Mouse (Mus musculus) hindbrain, embryonic 16.5 days (tissue): Measurements from ENCODE around the gene Pnmal1. TPM values are rescaled to one million over a fixed set of nuclear protein-coding genes. Genes with fewer than 3 reads are reported as not detected.
"Not testable (repeated sequence)": the region's sequence is repeated elsewhere in the genome, so short reads cannot be mapped to it uniquely, and the experiment has no call there.

Source experiments
- ATAC-seq: fragments of 200-750 bp; cut with Nextera tagmentation; 2 replicates; pipeline ENCODE4 v1.8.0; 2017; ENCODE audit warnings: moderate TSS enrichment, moderate library complexity
- H3K27ac ChIP-seq: fragments of 300-500 bp; sonication (generic); 2 replicates; pipeline ENCODE4 v1.5.1; 2014; ENCODE audit warnings: low read depth, mild to moderate bottlenecking, control low read depth, low read length, moderate library complexity
- H3K27me3 ChIP-seq: fragments of 300-500 bp; sonication (generic); replicated peaks from 2 replicates; pipeline ENCODE4 v1.6.1; 2014; ENCODE audit warnings: low read length; ENCODE audit not compliant: control insufficient read depth, insufficient read depth
- H3K36me3 ChIP-seq: fragments of 300-500 bp; sonication (generic); 2 replicates; pipeline ENCODE4 v1.6.1; 2014; ENCODE audit warnings: mild to moderate bottlenecking, low read length, moderate library complexity, mixed read lengths; ENCODE audit not compliant: control insufficient read depth, insufficient read depth
- H3K4me1 ChIP-seq: fragments of 300-500 bp; sonication (generic); 2 replicates; pipeline ENCODE4 v1.6.1; 2014; ENCODE audit warnings: low read depth, low read length; ENCODE audit not compliant: control insufficient read depth, insufficient read depth
- H3K4me2 ChIP-seq: fragments of 300-500 bp; sonication (generic); 2 replicates; pipeline ENCODE4 v1.6.1; 2014; ENCODE audit warnings: mild to moderate bottlenecking, low read length, control low read depth, moderate library complexity
- H3K4me3 ChIP-seq: fragments of 300-500 bp; sonication (generic); 2 replicates; pipeline ENCODE4 v1.5.1; 2014; ENCODE audit warnings: mild to moderate bottlenecking, low read length, control low read depth, moderate library complexity
- H3K9ac ChIP-seq: fragments of 300-500 bp; sonication (generic); 2 replicates; pipeline ENCODE4 v1.6.1; 2014; ENCODE audit warnings: low read depth, mild to moderate bottlenecking, control low read depth, low read length, moderate library complexity
- H3K9me3 ChIP-seq: fragments of 300-500 bp; sonication (generic); 2 replicates; pipeline ENCODE4 v1.6.1; 2014; ENCODE audit warnings: mild to moderate bottlenecking, low read length, moderate library complexity; ENCODE audit not compliant: control insufficient read depth
- WGBS: fragments of 180-500 bp; shearing (Covaris S2); extraction: QIAGEN DNeasy Blood & Tissue Kit; methylation state at CpG from one replicate; pipeline ENCODE4 v1.1.7; 2014; 5-methylcytosine and 5-hydroxymethylcytosine counted together
- polyA plus RNA-seq: library from polyadenylated mRNA; unstranded; fragments of >200 nt; fragmentation: Nextera tagmentation; extraction: Ambion mirVana; gene quantifications from 2 replicates; pipeline ENCODE4 v1.2.1, GENCODE M21; 2015

Pnmal1 gene
- polyA plus RNA-seq, 1 experiment from 2014 or later = 57.4 TPM

GRCm38 (mm10) chr7:16948923-16949458 is 10.5 kb upstream of the Pnmal1 start:
- peak overlapping the region; percentile 94 for H3K4me2 ChIP-seq
- H3K27ac ChIP-seq = peak overlapping the region; percentile 93
- no peaks in the 10 kb centered on the region for H3K9me3 ChIP-seq
- no peaks in the 10 kb centered on the region for H3K27me3 ChIP-seq
- H3K4me3 ChIP-seq = peak overlapping the region; percentile 73; the same call in 1 of the 2 replicates
- H3K9ac ChIP-seq = no peak overlapping the region; the same call in 1 of the 2 replicates
- ATAC-seq = no peak
- no peaks in the 10 kb centered on the region for H3K36me3 ChIP-seq
- peaks cover 36% of the 10 kb centered on the region for H3K4me1 ChIP-seq
- WGBS = 48% methylated on average over 8 of the region's 8 CpGs

- Histone ChIP-seq H3K36me3 (no peaks in the 10 kb centered on the region), H3K4me3 (peak overlapping the region; percentile 26), H3K4me1 (peaks cover 34% of the 10 kb centered on the region), H3K9me3 (no peaks in the 10 kb centered on the region), H3K27ac (peak overlapping the region; percentile 76), H3K27me3 (no peaks in the 10 kb centered on the region), H3K9ac (peak overlapping the region; percentile 55), H3K4me2 (peak overlapping the region; percentile 94)
- peak; percentile 65 for ATAC-seq
- WGBS = 9% methylated on average over 29 of the region's 29 CpGs
Observed at GRCm38 (mm10) chr7:16949908-16950841, 9.3 kb upstream of the Pnmal1 start.

GRCm38 (mm10) chr7:16950861-16951635 is 8.4 kb upstream of the Pnmal1 start:
- WGBS = 26% methylated on average over 18 of the region's 18 CpGs
- Histone ChIP-seq H3K4me1 (peaks cover 29% of the 10 kb centered on the region), H3K9ac (no peak overlapping the region), H3K27me3 (no peaks in the 10 kb centered on the region), H3K36me3 (no peaks in the 10 kb centered on the region), H3K4me2 (peak overlapping the region; percentile 27; the same call in 1 of the 2 replicates), H3K4me3 (no peak overlapping the region), H3K27ac (peak overlapping the region; percentile 57), H3K9me3 (no peaks in the 10 kb centered on the region)
- ATAC-seq = peak; percentile 48

GRCm38 (mm10) chr7:16953776-16954175 is 5.7 kb upstream of the Pnmal1 start:
- peaks cover 26% of the 10 kb centered on the region for H3K4me1 ChIP-seq
- not testable (repeated sequence) for H3K4me3 ChIP-seq, H3K4me2 ChIP-seq, H3K27ac ChIP-seq, ATAC-seq, H3K27me3 ChIP-seq, H3K9ac ChIP-seq, H3K9me3 ChIP-seq, H3K36me3 ChIP-seq
- WGBS = 69% methylated on average over 2 of the region's 2 CpGs

- no peak overlapping the region for H3K4me2 ChIP-seq
- no peak overlapping the region for H3K4me3 ChIP-seq
- H3K9me3 ChIP-seq = no peaks in the 10 kb centered on the region
- H3K27ac ChIP-seq = peak overlapping the region; percentile 44; the same call in 1 of the 2 replicates
- no peak overlapping the region for H3K9ac ChIP-seq
- H3K4me1 ChIP-seq = peaks cover 21% of the 10 kb centered on the region
- WGBS = 86% methylated on average over 4 of the region's 4 CpGs
- no peak for ATAC-seq
- no peaks in the 10 kb centered on the region for H3K36me3 ChIP-seq
- H3K27me3 ChIP-seq = no peaks in the 10 kb centered on the region
Observed at GRCm38 (mm10) chr7:16955712-16956111, 3.8 kb upstream of the Pnmal1 start.

- Histone ChIP-seq H3K27ac (peak overlapping the region; percentile 83), H3K9ac (no peak overlapping the region), H3K27me3 (no peaks in the 10 kb centered on the region), H3K36me3 (no peaks in the 10 kb centered on the region), H3K4me3 (no peak overlapping the region), H3K4me1 (peaks cover 24% of the 10 kb centered on the region), H3K4me2 (peak overlapping the region; percentile 31), H3K9me3 (no peaks in the 10 kb centered on the region)
- WGBS = 25% methylated on average over 15 of the region's 15 CpGs
- ATAC-seq = peak; percentile 66
Observed at GRCm38 (mm10) chr7:16956410-16957265, 2.8 kb upstream of the Pnmal1 start.

- WGBS = 86% methylated on average over 5 of the region's 5 CpGs
- peak overlapping the region; percentile 37 for H3K4me2 ChIP-seq
- no peak overlapping the region for H3K27ac ChIP-seq
- H3K9ac ChIP-seq = no peak overlapping the region
- peaks cover 20% of the 10 kb centered on the region for H3K4me1 ChIP-seq
- ATAC-seq = no peak
- no peaks in the 10 kb centered on the region for H3K36me3 ChIP-seq
- H3K4me3 ChIP-seq = no peak overlapping the region
- H3K27me3 ChIP-seq = no peaks in the 10 kb centered on the region
- no peaks in the 10 kb centered on the region for H3K9me3 ChIP-seq
Observed at GRCm38 (mm10) chr7:16961678-16962077, 2.2 kb downstream of the Pnmal1 start.

GRCm38 (mm10) chr7:16968414-16968813 is 8.9 kb downstream of the Pnmal1 start:
- no peak for ATAC-seq
- Histone ChIP-seq H3K9me3 (no peaks in the 10 kb centered on the region), H3K27ac (no peak overlapping the region)

More at GRCm38 (mm10) chr7:16968414-16968813, 8.9 kb downstream of the Pnmal1 start:
- H3K4me1 ChIP-seq = no peaks in the 10 kb centered on the region
- H3K9ac ChIP-seq = no peak overlapping the region
- H3K4me2 ChIP-seq = no peak overlapping the region
- H3K27me3 ChIP-seq = no peaks in the 10 kb centered on the region
- no peak overlapping the region for H3K4me3 ChIP-seq
- 87% methylated on average over 6 of the region's 6 CpGs for WGBS
- H3K36me3 ChIP-seq = no peaks in the 10 kb centered on the region
